Comparison of ENCODE assay signal across 30 mouse cellular contexts in the genomic region with DNA sequence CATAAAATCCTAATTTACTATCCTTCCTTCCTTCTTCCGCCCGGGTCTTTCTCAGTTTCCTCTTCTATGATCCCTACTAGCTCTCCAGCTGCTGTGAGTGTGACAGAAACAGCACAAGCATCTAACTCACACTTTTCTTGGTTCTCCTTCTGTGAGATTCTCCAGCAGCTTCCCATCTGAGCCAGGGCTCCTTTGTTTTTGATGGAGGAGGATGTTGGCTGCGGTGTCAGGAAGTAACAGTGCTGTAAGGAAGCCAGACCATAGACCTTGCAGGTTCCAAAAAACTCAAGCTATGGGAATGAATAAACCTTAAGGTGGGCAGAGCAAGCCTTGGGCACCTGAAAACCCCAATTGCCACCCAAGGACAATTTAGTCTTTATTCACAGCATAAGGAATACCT. TPM values are rescaled to one million over a fixed set of nuclear protein-coding genes. Genes with fewer than 3 reads are reported as not detected.
DNase-seq lines count a peak whose midpoint lies in the region; ATAC-seq and TF ChIP-seq lines count a peak whose summit lies in the region.
"Had no signal": no experiment of that assay in that cellular context is flagged by ENCODE, and none has a peak within 500 bp of the region (broad histone marks: within the 10 kb centered on the region; RNA-seq: fewer than 3 reads in every experiment).

No protein-coding gene starts in this region.

- DNase-seq in gastrocnemius, adult 2 months, result no peak
- no peak for DNase-seq in gastrocnemius, postnatal 10 days
- DNase-seq in kidney, adult 18-20 months, result peak; percentile 6
- DNase-seq in lung, postnatal 36 days, result peak; percentile 21
- DNase-seq in lung, postnatal 25 days (ENCODE audit: low spot score), result no peak
- no peak for DNase-seq in adrenal gland, adult 18-20 months (ENCODE audit: low spot score in 2 of 2)
- no peak for DNase-seq in testis, postnatal 14 days (ENCODE audit: low spot score)
- DNase-seq: adrenal gland, postnatal 10 days; cerebellum, adult 11 months; cerebellum, adult 9-10 months; cerebellum, postnatal 36 days; embryo, embryonic 11 days; lung, embryonic 14.5 days; thymus, postnatal 4 days had no signal

- no peak for ATAC-seq in kidney, embryonic 14.5 days (ENCODE audit: low FRiP score, low TSS enrichment)
- ATAC-seq: activated CD4-positive, CD25-positive, alpha-beta regulatory T cell, adult 4 months; forebrain, embryonic 14.5 days; hindbrain, embryonic 16.5 days; midbrain, embryonic 13.5 days had no signal

- peak overlapping the region; percentile 71 for H3K27ac ChIP-seq in gastrocnemius, adult 2 months
- no peak overlapping the region for H3K27ac ChIP-seq in kidney, embryonic 14.5 days (ENCODE audit: low read depth, low read length)
- H3K27ac ChIP-seq: embryonic facial prominence, embryonic 12.5 days; heart, embryonic 15.5 days; hindbrain, embryonic 10.5 days; layer of hippocampus, adult 2 months; left cerebral cortex, adult 2 months; limb, embryonic 12.5 days; liver, embryonic 15.5 days; macrophage; midbrain, embryonic 13.5 days; neural tube, embryonic 13.5 days had no signal

- no peak overlapping the region for H3K4me3 ChIP-seq in gastrocnemius, adult 2 months
- no peak overlapping the region for H3K4me3 ChIP-seq in kidney, embryonic 14.5 days (ENCODE audit: low read length)
- H3K4me3 ChIP-seq: embryonic facial prominence, embryonic 12.5 days; heart, embryonic 15.5 days; hindbrain, embryonic 10.5 days; layer of hippocampus, adult 2 months; left cerebral cortex, adult 2 months; limb, embryonic 12.5 days; liver, embryonic 15.5 days; midbrain, embryonic 13.5 days; neural tube, embryonic 13.5 days had no signal

- no peaks in the 10 kb centered on the region for H3K4me1 ChIP-seq in kidney, embryonic 14.5 days (ENCODE audit: control insufficient read depth, insufficient read depth, low read length)
- H3K4me1 ChIP-seq: embryonic facial prominence, embryonic 12.5 days; heart, embryonic 15.5 days; hindbrain, embryonic 10.5 days; limb, embryonic 12.5 days; liver, embryonic 15.5 days; midbrain, embryonic 13.5 days; neural tube, embryonic 13.5 days had no signal

- no peaks in the 10 kb centered on the region for H3K36me3 ChIP-seq in kidney, embryonic 14.5 days (ENCODE audit: control insufficient read depth, insufficient read depth, low read length)
- H3K36me3 ChIP-seq: embryonic facial prominence, embryonic 12.5 days; heart, embryonic 15.5 days; hindbrain, embryonic 10.5 days; limb, embryonic 12.5 days; liver, embryonic 15.5 days; midbrain, embryonic 13.5 days; neural tube, embryonic 13.5 days had no signal

- no peak overlapping the region for H3K4me2 ChIP-seq in kidney, embryonic 14.5 days (replicated peaks; ENCODE audit: low read depth, low read length)
- H3K4me2 ChIP-seq: embryonic facial prominence, embryonic 12.5 days; heart, embryonic 15.5 days; limb, embryonic 12.5 days; liver, embryonic 15.5 days; lung, embryonic 14.5 days; midbrain, embryonic 13.5 days; neural tube, embryonic 13.5 days had no signal

- WGBS in kidney, embryonic 14.5 days, result 66% methylated on average over 3 of the region's 3 CpGs

- no peaks in the 10 kb centered on the region for H3K9me3 ChIP-seq in kidney, embryonic 14.5 days (ENCODE audit: control insufficient read depth, low read length)
- H3K9me3 ChIP-seq: embryonic facial prominence, embryonic 12.5 days; heart, embryonic 15.5 days; hindbrain, embryonic 10.5 days; limb, embryonic 12.5 days; liver, embryonic 15.5 days; midbrain, embryonic 13.5 days; neural tube, embryonic 13.5 days had no signal

- H3K27me3 ChIP-seq in kidney, embryonic 14.5 days (ENCODE audit: control insufficient read depth, insufficient read depth, low read length), result no peaks in the 10 kb centered on the region
- H3K27me3 ChIP-seq: CH12.LX; embryonic facial prominence, embryonic 12.5 days; heart, embryonic 15.5 days; limb, embryonic 12.5 days; liver, embryonic 15.5 days; midbrain, embryonic 13.5 days; neural tube, embryonic 13.5 days had no signal

- intact Hi-C loops in gastrocnemius, adult 2 months (cut with DNase I), result no loop called here

- no peak overlapping the region for H3K9ac ChIP-seq in kidney, embryonic 14.5 days (ENCODE audit: low read depth, low read length)
- H3K9ac ChIP-seq: embryonic facial prominence, embryonic 12.5 days; heart, embryonic 15.5 days; limb, embryonic 12.5 days; liver, embryonic 15.5 days; lung, embryonic 14.5 days; midbrain, embryonic 13.5 days; neural tube, embryonic 13.5 days had no signal

- no peak for TF ChIP-seq CTCF in gastrocnemius, adult 2 months (IDR thresholded peaks at IDR 0.05)

RNA-seq across cellular contexts. Expression of a gene that starts 48.3 kb away (rescaled TPM):
- 100 to 1,000 TPM in 1 of 2 experiments, 10 to 100 TPM in 1; 96.6 to 127 TPM for total RNA-seq in gastrocnemius, adult 2 months (2021)
- 10 to 100 TPM; 76.9 to 88.9 TPM for total RNA-seq in gastrocnemius, postnatal 10 days (2021)
- 8.6 and 12.8 TPM in 2 replicates for polyA plus RNA-seq in kidney, embryonic 14.5 days (2014; fragmentation: Nextera tagmentation; extraction: Ambion mirVana)
- 100 to 1,000 TPM; 176 to 200 TPM for total RNA-seq in adrenal gland, adult 18-20 months (2021)
- total RNA-seq: megakaryocyte-erythroid progenitor cell, adult 5-6 weeks had no signal

Comparison
In these comparisons a context has a peak if more than half of its experiments do, and no peak if none do; other contexts are left out.
1. DNase-seq: peak in kidney, adult 18-20 months (single experiment) and lung, postnatal 36 days (single experiment); none in gastrocnemius, adult 2 months (single experiment), gastrocnemius, postnatal 10 days (single experiment), lung, postnatal 25 days (single experiment), adrenal gland, adult 18-20 months (0 of 2) and testis, postnatal 14 days (single experiment).